Mouse (Mus musculus): ENCODE measurements around the gene Gpr84. TPM values are rescaled to one million over a fixed set of nuclear protein-coding genes. Genes with fewer than 3 reads are reported as not detected.

The Gpr84 gene
- polyA plus RNA-seq (2017; shearing (Covaris generic)): not detected

GRCm38 (mm10) chr15:103310365-103310910 is at the start of gene Gpr84:
TSS of gene Gpr84 (minus strand) at chr15:103310612.

GRCm38 (mm10) chr15:103339961-103340337 is 29.5 kb upstream of the Gpr84 start, which contains the start of gene Zfp385a:
TSS of gene Zfp385a (minus strand) at chr15:103340093.

GRCm38 (mm10) chr15:103272419-103273279 is 37.8 kb downstream of the Gpr84 start, which contains the start of gene Copz1:
TSS of gene Copz1 (plus strand) at chr15:103272714.

Other genes starting within 250 kb of the Gpr84 start
- gene Smug1, start 143.5 kb downstream of the Gpr84 start, polyA plus RNA-seq (2017; shearing (Covaris generic)): 4.2 TPM
- 10.5 TPM for gene Cbx5, start 70.8 kb downstream of the Gpr84 start, polyA plus RNA-seq (2017; shearing (Covaris generic))
- gene Hnrnpa1, start 70.2 kb downstream of the Gpr84 start, polyA plus RNA-seq (2017; shearing (Covaris generic)): 150 TPM
- gene Nfe2, start 52.2 kb downstream of the Gpr84 start, polyA plus RNA-seq (2017; shearing (Covaris generic)): 0.70 TPM
- 118 TPM for gene Copz1, start 37.9 kb downstream of the Gpr84 start, polyA plus RNA-seq (2017; shearing (Covaris generic))
- gene Zfp385a, start 29.5 kb upstream of the Gpr84 start, polyA plus RNA-seq (2017; shearing (Covaris generic)): not detected
- not detected for gene Itga5, start 56.2 kb upstream of the Gpr84 start, polyA plus RNA-seq (2017; shearing (Covaris generic))
- not detected for gene Gtsf1, start 119.9 kb upstream of the Gpr84 start, polyA plus RNA-seq (2017; shearing (Covaris generic))
- gene Gtsf2, start 137.9 kb upstream of the Gpr84 start, polyA plus RNA-seq (2017; shearing (Covaris generic)): not detected
- gene Nckap1l, start 143.2 kb upstream of the Gpr84 start, polyA plus RNA-seq (2017; shearing (Covaris generic)): 109 TPM
- 6.3 TPM for gene Pde1b, start 192.4 kb upstream of the Gpr84 start, polyA plus RNA-seq (2017; shearing (Covaris generic))
- not detected for gene Ppp1r1a, start 227.4 kb upstream of the Gpr84 start, polyA plus RNA-seq (2017; shearing (Covaris generic))

Data from effector memory CD4-positive, alpha-beta T cell, adult 5 months (primary cell).